Mouse (Mus musculus) right cerebral cortex, postnatal 36 days (tissue): ENCODE results near the gene Gm21149.
"Not testable (repeated sequence)": the region's sequence is repeated elsewhere in the genome, so short reads cannot be mapped to it uniquely, and the experiment has no call there.

Source experiments
- DNase-seq, 2 experiments: peaks; one replicate each; pipeline ENCODE4 v3.0.0; 2022; ENCODE audit warnings: low spot score in 2 of 2, mixed read lengths in 1 of 2

Gm21149 gene

GRCm38 (mm10) chr5:15476423-15476822, at the start of gene Gm21149:
Gm21149 (minus strand) TSS chr5:15476523.
- not testable (repeated sequence) for DNase-seq

- DNase-seq, result not testable (repeated sequence)
Measured at GRCm38 (mm10) chr5:15522470-15522869, 46.1 kb upstream of the Gm21149 start.

GRCm38 (mm10) chr5:15522028-15522427, 45.7 kb upstream of the Gm21149 start:
- not testable (repeated sequence) for DNase-seq

GRCm38 (mm10) chr5:15520418-15520817, 44.1 kb upstream of the Gm21149 start:
- DNase-seq, result not testable (repeated sequence)

GRCm38 (mm10) chr5:15517150-15517549, 40.8 kb upstream of the Gm21149 start:
- not testable (repeated sequence) for DNase-seq

- DNase-seq, result not testable (repeated sequence)
Measured at GRCm38 (mm10) chr5:15512236-15512635, 35.9 kb upstream of the Gm21149 start.

GRCm38 (mm10) chr5:15509911-15510310, 33.6 kb upstream of the Gm21149 start:
- DNase-seq, result not testable (repeated sequence)

- not testable (repeated sequence) for DNase-seq
Measured at GRCm38 (mm10) chr5:15508460-15509451, 32.4 kb upstream of the Gm21149 start.

- DNase-seq, result not testable (repeated sequence)
Measured at GRCm38 (mm10) chr5:15507757-15508459, 31.6 kb upstream of the Gm21149 start.

- no peak for DNase-seq
Measured at GRCm38 (mm10) chr5:15507309-15507619, 30.9 kb upstream of the Gm21149 start.

- DNase-seq, result peak; percentile 3 to 14
Measured at GRCm38 (mm10) chr5:15506575-15507308, 30.4 kb upstream of the Gm21149 start.

- DNase-seq, result peak in 1 of 2 experiments; percentile 6
Measured at GRCm38 (mm10) chr5:15498774-15499400, 22.6 kb upstream of the Gm21149 start.

GRCm38 (mm10) chr5:15498350-15498749, 22.0 kb upstream of the Gm21149 start:
- DNase-seq, result not testable (repeated sequence)

- not testable (repeated sequence) for DNase-seq
Measured at GRCm38 (mm10) chr5:15490934-15491333, 14.6 kb upstream of the Gm21149 start.

GRCm38 (mm10) chr5:15488743-15489142, 12.4 kb upstream of the Gm21149 start:
- no peak for DNase-seq

- not testable (repeated sequence) for DNase-seq
Measured at GRCm38 (mm10) chr5:15484616-15485015, 8.3 kb upstream of the Gm21149 start.

- not testable (repeated sequence) for DNase-seq
Measured at GRCm38 (mm10) chr5:15483576-15483975, 7.3 kb upstream of the Gm21149 start.

GRCm38 (mm10) chr5:15482815-15483214, 6.5 kb upstream of the Gm21149 start:
- not testable (repeated sequence) for DNase-seq

- DNase-seq, result not testable (repeated sequence)
Measured at GRCm38 (mm10) chr5:15470141-15470540, 6.2 kb downstream of the Gm21149 start.

- DNase-seq, result not testable (repeated sequence)
Measured at GRCm38 (mm10) chr5:15467768-15468167, 8.6 kb downstream of the Gm21149 start.

- DNase-seq, result not testable (repeated sequence)
Measured at GRCm38 (mm10) chr5:15466218-15466617, 10.1 kb downstream of the Gm21149 start.
